Mouse (Mus musculus) cerebral cortex, adult 2 months (tissue): ENCODE data around the gene Nol3.

Experiments used
- WGBS: fragments of 180-500 bp; shearing (Covaris S2); methylation state at CpG from one replicate; pipeline ENCODE4 v1.1.7; 2018; 5-methylcytosine and 5-hydroxymethylcytosine counted together

Nol3 gene

GRCm38 (mm10) chr8:105308428-105308827 is 32.5 kb downstream of the Nol3 start:
- 95% methylated on average over 10 of the region's 10 CpGs for WGBS

GRCm38 (mm10) chr8:105309142-105309847 is 33.4 kb downstream of the Nol3 start:
- WGBS: 80% methylated on average over 15 of the region's 15 CpGs

GRCm38 (mm10) chr8:105310118-105310517 is 34.2 kb downstream of the Nol3 start:
- WGBS: 85% methylated on average over 8 of the region's 8 CpGs

GRCm38 (mm10) chr8:105311718-105312117 is 35.8 kb downstream of the Nol3 start:
- 41% methylated on average over 1 of the region's 1 CpGs for WGBS

- WGBS: 81% methylated on average over 8 of the region's 8 CpGs
These were observed 37.0 kb downstream of the Nol3 start for GRCm38 (mm10) chr8:105312891-105313481.

GRCm38 (mm10) chr8:105313622-105314402 is 37.9 kb downstream of the Nol3 start:
- 86% methylated on average over 9 of the region's 9 CpGs for WGBS

GRCm38 (mm10) chr8:105315073-105315769 is 39.3 kb downstream of the Nol3 start:
- WGBS: 92% methylated on average over 18 of the region's 18 CpGs

GRCm38 (mm10) chr8:105317941-105318340 is 42.0 kb downstream of the Nol3 start:
- WGBS: 54% methylated on average over 4 of the region's 4 CpGs

GRCm38 (mm10) chr8:105318662-105319190 is 42.8 kb downstream of the Nol3 start:
- WGBS: 64% methylated on average over 11 of the region's 11 CpGs

- 85% methylated on average over 4 of the region's 4 CpGs for WGBS
These were observed 47.2 kb downstream of the Nol3 start for GRCm38 (mm10) chr8:105323183-105323582.

- 0% methylated on average over 12 of the region's 12 CpGs for WGBS
These were observed 49.7 kb downstream of the Nol3 start for GRCm38 (mm10) chr8:105325641-105326093.

- under 1% methylated on average over 36 of the region's 36 CpGs for WGBS
These were observed 50.3 kb downstream of the Nol3 start, which contains the start of the genes Lrrc29 and Tmem208 for GRCm38 (mm10) chr8:105326141-105326672. TSS of gene Lrrc29 (minus strand) at chr8:105326278. TSS of gene Tmem208 (plus strand) at chr8:105326354.

GRCm38 (mm10) chr8:105326968-105327367 is 51.0 kb downstream of the Nol3 start:
- 20% methylated on average over 6 of the region's 6 CpGs for WGBS

GRCm38 (mm10) chr8:105330325-105330724 is 54.4 kb downstream of the Nol3 start:
- 83% methylated on average over 12 of the region's 12 CpGs for WGBS

- 92% methylated on average over 22 of the region's 22 CpGs for WGBS
These were observed 55.5 kb downstream of the Nol3 start for GRCm38 (mm10) chr8:105331469-105331868.
